Comparison of ENCODE assay signal across 26 mouse cellular contexts in the genomic region with DNA sequence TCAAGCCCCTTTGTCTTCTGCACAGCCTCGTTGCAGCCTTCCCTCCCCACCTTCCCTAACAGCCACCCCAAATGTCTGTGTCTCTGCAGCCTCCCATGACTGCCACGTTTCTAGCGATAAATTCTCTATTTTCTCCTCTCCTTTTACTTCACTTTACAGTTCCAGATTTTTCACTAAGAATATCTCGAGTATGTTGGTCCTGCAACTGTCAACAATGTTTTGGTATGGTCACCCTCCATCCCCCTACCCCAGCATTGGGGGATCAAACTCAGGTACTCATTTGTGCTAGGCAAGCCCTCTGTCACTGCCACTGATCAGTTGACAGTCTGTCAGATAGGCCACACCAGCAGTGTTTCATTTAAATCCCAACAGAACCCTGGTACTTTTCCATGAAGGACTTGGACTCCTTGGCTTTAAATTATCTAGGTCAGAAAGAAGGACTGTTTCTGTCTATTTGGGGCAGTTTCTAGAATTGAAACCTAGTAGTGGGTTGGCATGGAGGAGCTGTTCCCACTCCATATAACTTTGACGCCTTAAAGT. TPM values are rescaled to one million over a fixed set of nuclear protein-coding genes. Genes with fewer than 3 reads are reported as not detected.
DNase-seq lines count a peak whose midpoint lies in the region; ATAC-seq and TF ChIP-seq lines count a peak whose summit lies in the region.
"Had no signal": no experiment of that assay in that cellular context is flagged by ENCODE, and none has a peak within 500 bp of the region (broad histone marks: within the 10 kb centered on the region; RNA-seq: fewer than 3 reads in every experiment).

No protein-coding gene starts in this region.

- H3K27me3 ChIP-seq in cerebellum, adult 2 months (ENCODE audit: control insufficient read depth, insufficient read depth, low read length): no peaks in the 10 kb centered on the region
- H3K27me3 ChIP-seq in kidney, embryonic 15.5 days: peaks cover 69% of the 10 kb centered on the region
- H3K27me3 ChIP-seq in limb, embryonic 10.5 days (ENCODE audit: low read depth, poor library complexity, severe bottlenecking): peaks cover 90% of the 10 kb centered on the region
- H3K27me3 ChIP-seq: Patski had no signal

- ATAC-seq in kidney, embryonic 15.5 days (replicated peaks; ENCODE audit: low FRiP score): no peak
- ATAC-seq: forebrain, embryonic 15.5 days; midbrain, embryonic 15.5 days; Patski had no signal

- TF ChIP-seq POLR2A in cerebellum, adult 2 months (IDR thresholded peaks at IDR 0.05; ENCODE audit: borderline replicate concordance, insufficient read depth, low read length): peak; percentile 32; the same call in 1 of the 2 replicates
- no peak for TF ChIP-seq POLR2A in cortical plate, adult 2 months (IDR thresholded peaks at IDR 0.05; ENCODE audit: extremely low read depth, insufficient read depth, low read length)

- H3K9ac ChIP-seq in kidney, embryonic 15.5 days: no peak overlapping the region
- H3K9ac ChIP-seq: embryonic facial prominence, embryonic 13.5 days; forebrain, embryonic 15.5 days; heart, embryonic 12.5 days; hindbrain, embryonic 14.5 days; limb, embryonic 12.5 days; midbrain, embryonic 15.5 days; neural tube, embryonic 15.5 days had no signal

- peak overlapping the region; percentile 88 for H3K4me3 ChIP-seq in cerebellum, adult 2 months (replicated peaks; ENCODE audit: insufficient read depth, low read depth, low read length)
- no peak overlapping the region for H3K4me3 ChIP-seq in kidney, embryonic 15.5 days (replicated peaks)
- peak overlapping the region; percentile 87; the same call in 1 of the 2 replicates for H3K4me3 ChIP-seq in cortical plate, adult 2 months (ENCODE audit: insufficient read depth, low read length)
- H3K4me3 ChIP-seq in limb, embryonic 10.5 days: no peak overlapping the region
- H3K4me3 ChIP-seq: forebrain, embryonic 15.5 days had no signal

- peak overlapping the region; percentile 94 for H3K27ac ChIP-seq in cerebellum, adult 2 months (ENCODE audit: insufficient read depth, low read length)
- 0 out of 2 replicates have a peak overlapping the region, but pooled peaks have one; percentile 41 for H3K27ac ChIP-seq in kidney, embryonic 15.5 days
- H3K27ac ChIP-seq in cortical plate, adult 2 months (ENCODE audit: insufficient read depth, low read length): no peak overlapping the region
- no peak overlapping the region for H3K27ac ChIP-seq in limb, embryonic 10.5 days
- H3K27ac ChIP-seq: embryonic facial prominence, embryonic 13.5 days; forebrain, embryonic 10.5 days; forebrain, embryonic 15.5 days; hindbrain, embryonic 14.5 days; kidney, postnatal 0 days; limb, embryonic 12.5 days; macrophage; midbrain, embryonic 15.5 days; neural tube, embryonic 15.5 days had no signal

- peaks cover 17% of the 10 kb centered on the region for H3K4me1 ChIP-seq in cerebellum, adult 2 months (ENCODE audit: control insufficient read depth, insufficient read depth, low read length)
- peaks cover 35% of the 10 kb centered on the region for H3K4me1 ChIP-seq in kidney, embryonic 15.5 days
- H3K4me1 ChIP-seq in cortical plate, adult 2 months (ENCODE audit: control insufficient read depth, insufficient read depth, low read length): 0 out of 2 replicates have a peak, but pooled peaks cover 1% of the 10 kb centered on the region
- H3K4me1 ChIP-seq in limb, embryonic 10.5 days: peaks cover 33% of the 10 kb centered on the region

- no peak for TF ChIP-seq CTCF in cerebellum, adult 2 months (IDR thresholded peaks at IDR 0.05; ENCODE audit: borderline replicate concordance, insufficient read depth, low read depth, low read length)
- no peak for TF ChIP-seq CTCF in cortical plate, adult 2 months (IDR thresholded peaks at IDR 0.05; ENCODE audit: extremely low read depth, insufficient read depth, low read length)

- WGBS in cerebellum, adult 2 months: 17% methylated on average over 5 of the region's 5 CpGs
- 29% methylated on average over 5 of the region's 5 CpGs for WGBS in kidney, embryonic 15.5 days
- WGBS in limb, embryonic 10.5 days: 22% methylated on average over 5 of the region's 5 CpGs

- DNase-seq in cerebellum, adult 2 months: peak; percentile 65 to 81
- DNase-seq in cerebellum, postnatal 4 days (ENCODE audit: low spot score in 2 of 2): no peak
- no peak for DNase-seq in kidney, postnatal 4 days
- DNase-seq in cerebellum, adult 8-10 months: peak; percentile 47
- DNase-seq in limb, embryonic 10.5 days (ENCODE audit: low spot score): no peak
- DNase-seq: adrenal gland, postnatal 10 days; kidney, adult 2 months; layer of hippocampus, postnatal 36 days; lung, postnatal 10 days; retina, postnatal 1 day; right cerebral cortex, postnatal 14 days had no signal

- no peaks in the 10 kb centered on the region for H3K36me3 ChIP-seq in kidney, embryonic 15.5 days
- H3K36me3 ChIP-seq in limb, embryonic 10.5 days: no peaks in the 10 kb centered on the region
- H3K36me3 ChIP-seq: embryonic facial prominence, embryonic 13.5 days; forebrain, embryonic 10.5 days; forebrain, embryonic 15.5 days; heart, embryonic 12.5 days; limb, embryonic 12.5 days; midbrain, embryonic 15.5 days; neural tube, embryonic 15.5 days had no signal

- 0 out of 2 replicates have a peak overlapping the region, but pooled peaks have one; percentile 96 for H3K4me2 ChIP-seq in kidney, embryonic 15.5 days

- no peaks in the 10 kb centered on the region for H3K9me3 ChIP-seq in kidney, embryonic 15.5 days (replicated peaks)
- no peaks in the 10 kb centered on the region for H3K9me3 ChIP-seq in limb, embryonic 10.5 days (replicated peaks)
- H3K9me3 ChIP-seq: embryonic facial prominence, embryonic 13.5 days; forebrain, embryonic 10.5 days; forebrain, embryonic 15.5 days; heart, embryonic 12.5 days; limb, embryonic 12.5 days; midbrain, embryonic 15.5 days; neural tube, embryonic 15.5 days had no signal

RNA-seq across cellular contexts. Expression of gene Sowahb, which starts 1.6 kb away (rescaled TPM):
- polyA plus RNA-seq in cerebellum, adult 2 months (2012; rRNA removed): 17.0 and 19.1 TPM in 2 replicates
- polyA plus RNA-seq in kidney, embryonic 15.5 days (2015; fragmentation: Nextera tagmentation; extraction: Ambion mirVana): 1.4 and 1.5 TPM in 2 replicates
- 10.5 and 11.8 TPM in 2 replicates for polyA plus RNA-seq in cortical plate, adult 2 months (2012; rRNA removed)
- 1.1 and 1.3 TPM in 2 replicates for polyA plus RNA-seq in limb, embryonic 10.5 days (2016; fragmentation: Nextera tagmentation; extraction: Ambion mirVana)
- polyA plus RNA-seq: heart, postnatal 0 days; hindbrain, embryonic 14.5 days; macrophage; neural tube, embryonic 15.5 days; testis, adult 2 months had no signal

RNA-seq across cellular contexts. Expression of gene Sept11, which starts 46.9 kb away (rescaled TPM):
- 74.0 and 77.7 TPM in 2 replicates for polyA plus RNA-seq in cerebellum, adult 2 months (2012; rRNA removed)
- polyA plus RNA-seq in kidney, embryonic 15.5 days (2015; fragmentation: Nextera tagmentation; extraction: Ambion mirVana): 221 and 222 TPM in 2 replicates
- polyA plus RNA-seq in cortical plate, adult 2 months (2012; rRNA removed): 137 and 146 TPM in 2 replicates
- 340 and 390 TPM in 2 replicates for polyA plus RNA-seq in limb, embryonic 10.5 days (2016; fragmentation: Nextera tagmentation; extraction: Ambion mirVana)

Comparison
In these comparisons a context has a peak if more than half of its experiments do, and no peak if none do; other contexts are left out.
1. DNase-seq: peak in cerebellum, adult 2 months (2 of 2) and cerebellum, adult 8-10 months (single experiment); none in cerebellum, postnatal 4 days (0 of 2), kidney, postnatal 4 days (0 of 2) and limb, embryonic 10.5 days (single experiment).
2. H3K27ac ChIP-seq: peak in cerebellum, adult 2 months (single experiment) and kidney, embryonic 15.5 days (single experiment); none in cortical plate, adult 2 months (single experiment) and limb, embryonic 10.5 days (single experiment).
3. H3K4me3 ChIP-seq: peak in cerebellum, adult 2 months (single experiment) and cortical plate, adult 2 months (single experiment); none in kidney, embryonic 15.5 days (single experiment) and limb, embryonic 10.5 days (single experiment).